Mouse (Mus musculus) spleen, postnatal 0 days (tissue): Measurements from ENCODE around the gene Tcirg1. TPM values are rescaled to one million over a fixed set of nuclear protein-coding genes. Genes with fewer than 3 reads are reported as not detected.

Experiments used
- polyA plus RNA-seq: library from polyadenylated mRNA; unstranded; fragments of >200 nt; fragmentation: Nextera tagmentation; extraction: Ambion mirVana; gene quantifications from 2 replicates; pipeline ENCODE4 v1.2.1, GENCODE M21; 2015

Gene Tcirg1
- polyA plus RNA-seq, result 23.3 and 40.3 TPM in 2 replicates

DNA sequence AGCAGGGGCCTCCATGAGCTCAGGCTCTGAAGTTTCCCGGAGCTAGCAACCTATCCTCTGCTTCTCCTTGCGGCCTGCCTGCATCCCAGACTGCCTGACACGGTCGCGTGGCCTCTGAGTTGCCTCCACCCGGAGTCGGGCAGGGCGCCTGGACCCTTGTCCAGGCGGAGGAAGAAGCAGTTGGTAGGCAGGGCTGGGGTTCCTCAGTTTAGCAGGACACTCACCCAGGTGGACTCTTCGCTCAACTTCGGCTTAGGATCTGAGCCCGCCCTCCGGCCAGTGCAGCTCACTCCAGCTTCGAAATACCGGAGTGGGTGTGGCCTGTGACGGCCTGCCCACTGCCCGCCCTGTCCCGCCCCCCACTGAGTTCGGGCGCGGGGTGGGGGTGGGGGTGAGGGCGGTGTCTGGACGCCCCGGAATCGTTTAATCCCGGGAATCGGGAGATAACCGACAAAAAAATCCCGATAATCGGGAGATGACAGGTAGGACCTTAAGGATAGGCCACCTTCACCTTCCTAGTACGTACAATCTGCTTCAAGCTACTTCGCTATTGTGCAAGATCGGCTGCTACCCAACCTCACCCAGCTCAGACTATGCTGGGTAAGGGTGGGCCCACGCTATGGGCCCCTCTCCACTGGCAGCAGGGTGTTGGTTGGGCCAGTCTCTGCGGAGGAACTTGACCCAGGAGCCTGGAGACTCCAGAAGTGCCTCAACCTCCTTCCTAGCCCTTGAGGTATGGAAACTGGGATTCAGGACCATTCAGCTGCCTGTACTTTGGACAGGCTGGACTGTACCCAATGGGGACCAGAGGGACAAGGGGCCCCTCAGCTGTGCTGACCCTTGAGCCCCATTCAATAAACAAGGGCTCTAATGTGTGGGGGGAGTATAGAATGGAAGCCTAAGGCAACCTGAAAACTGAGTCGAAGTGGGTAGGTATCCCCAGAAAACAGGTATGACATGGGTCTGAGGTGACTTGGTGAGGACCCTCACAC lies at the start of gene Tcirg1:
Gene Tcirg1 (minus strand): TSS at position 339 of the 992 bp plus-strand sequence.

DNA sequence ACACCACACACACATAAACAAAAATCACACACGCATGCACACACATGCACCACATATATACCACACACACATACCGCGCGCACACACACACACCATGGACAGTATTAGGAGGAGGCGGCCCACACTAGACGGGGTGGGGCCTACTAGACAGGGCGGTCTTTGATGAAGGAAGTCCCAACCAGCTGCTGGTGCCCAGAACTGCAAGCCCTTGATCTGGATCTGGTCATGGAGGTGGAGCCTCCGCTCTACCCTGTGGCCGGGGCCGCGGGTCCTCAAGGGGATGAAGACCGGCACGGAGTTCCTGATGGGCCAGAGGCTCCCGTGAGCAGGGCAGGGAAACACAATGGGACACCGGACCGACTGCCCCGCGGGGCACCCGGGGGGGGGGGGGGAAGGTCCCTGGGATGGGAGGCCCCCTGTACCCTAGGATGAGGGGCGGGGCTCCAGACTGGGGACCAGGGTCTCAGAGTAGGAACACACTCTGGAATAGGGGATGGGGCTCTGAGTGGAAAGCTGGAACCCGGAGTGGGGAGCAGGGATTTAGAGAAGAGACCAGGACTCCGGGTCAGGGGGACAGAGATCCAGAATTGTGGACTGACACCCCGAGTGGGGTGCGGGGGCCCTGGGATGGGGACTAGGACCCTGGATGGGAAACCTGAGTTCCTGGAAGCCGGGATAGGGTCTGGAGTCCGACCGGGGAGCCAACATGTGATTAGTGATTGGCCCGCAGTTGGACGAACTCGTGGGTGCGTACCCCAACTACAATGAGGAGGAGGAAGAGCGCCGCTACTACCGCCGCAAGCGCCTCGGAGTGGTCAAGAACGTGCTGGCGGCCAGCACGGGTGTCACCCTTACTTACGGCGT lies 28.3 kb upstream of the Tcirg1 start, which contains the start of gene Unc93b1:
Gene Unc93b1 (plus strand): TSS at position 155 of the 864 bp plus-strand sequence.

DNA sequence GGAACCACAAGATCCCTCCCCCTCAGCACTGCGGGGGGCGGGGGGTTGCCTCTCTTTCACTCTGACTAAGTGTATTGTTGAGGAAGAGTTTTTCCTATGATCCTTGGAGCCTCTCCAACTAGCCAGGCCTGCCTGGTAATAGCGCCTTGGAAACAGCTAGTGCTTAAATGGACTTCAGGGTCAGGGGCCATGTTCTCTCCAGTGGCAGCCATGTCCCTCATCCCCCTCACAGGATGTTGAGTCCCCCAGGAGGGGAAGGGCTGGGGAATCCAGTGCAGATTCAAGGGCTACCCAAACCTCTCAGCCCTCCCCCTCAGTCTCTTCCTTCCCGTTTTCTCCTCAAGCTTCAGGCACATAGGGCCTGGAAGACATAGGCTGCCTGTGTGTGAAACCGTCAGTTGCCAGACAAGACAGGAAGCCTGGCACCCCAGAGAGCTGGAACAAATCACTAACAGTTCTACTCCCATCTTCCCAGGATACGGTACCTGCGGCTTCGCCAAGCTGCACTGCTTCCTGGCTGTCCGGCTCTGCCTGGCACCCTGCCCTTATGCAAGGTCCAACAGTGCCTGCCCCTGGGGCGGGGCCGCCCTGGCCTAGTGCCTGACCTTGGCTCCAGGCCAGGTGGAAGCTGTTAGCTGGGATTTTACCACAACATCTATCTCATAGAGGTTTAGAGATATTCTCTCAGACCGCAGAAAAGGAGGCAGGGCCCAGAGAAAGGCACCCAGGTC lies 22.4 kb upstream of the Tcirg1 start, which contains the start of gene Aldh3b1:
Gene Aldh3b1 (minus strand): TSS at position 598 of the 731 bp plus-strand sequence.

DNA sequence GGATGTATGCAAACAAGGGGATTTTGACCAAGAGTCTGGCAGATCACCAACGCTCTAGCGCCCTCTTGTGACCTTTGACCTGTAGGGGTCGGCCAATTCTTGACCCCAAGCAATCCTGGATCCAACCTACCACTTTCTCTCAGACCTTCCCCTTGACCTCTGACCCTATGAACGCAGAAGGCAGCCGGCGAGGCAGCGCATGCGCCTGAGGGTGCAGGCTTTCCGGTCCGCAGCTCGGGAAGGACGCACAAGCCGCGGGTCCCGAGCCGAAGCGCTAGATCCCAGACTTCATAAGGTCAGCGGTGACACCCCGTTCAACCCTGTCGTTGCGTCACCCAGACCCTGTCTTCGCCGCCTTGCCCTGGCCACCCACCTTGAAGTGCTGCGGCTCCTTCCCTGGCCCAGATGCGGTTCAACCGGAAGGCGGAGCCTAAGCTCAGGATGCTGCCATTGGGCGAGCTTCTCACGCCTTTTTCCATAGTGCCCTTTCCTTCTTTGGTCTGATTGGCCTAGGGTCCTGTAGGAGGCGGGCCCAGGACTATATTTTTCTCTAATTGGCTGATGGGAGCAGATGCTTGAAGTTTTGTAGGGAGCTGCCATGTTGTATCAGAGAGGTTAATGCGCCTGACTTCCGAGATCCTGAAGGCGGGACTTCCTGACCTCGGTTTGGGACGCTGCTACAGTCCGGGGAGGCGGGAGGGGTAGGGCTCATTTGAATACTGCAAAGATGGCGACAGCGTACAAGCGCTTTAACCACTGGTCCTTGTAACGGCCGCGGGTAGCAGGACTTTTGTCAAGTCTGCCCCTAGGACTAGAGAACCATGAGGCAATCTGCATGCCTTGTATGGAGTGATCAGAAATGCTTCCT lies 5.6 kb upstream of the Tcirg1 start, which contains the start of gene Ndufs8:
Gene Ndufs8 (minus strand): TSS at position 438 of the 868 bp plus-strand sequence.

DNA sequence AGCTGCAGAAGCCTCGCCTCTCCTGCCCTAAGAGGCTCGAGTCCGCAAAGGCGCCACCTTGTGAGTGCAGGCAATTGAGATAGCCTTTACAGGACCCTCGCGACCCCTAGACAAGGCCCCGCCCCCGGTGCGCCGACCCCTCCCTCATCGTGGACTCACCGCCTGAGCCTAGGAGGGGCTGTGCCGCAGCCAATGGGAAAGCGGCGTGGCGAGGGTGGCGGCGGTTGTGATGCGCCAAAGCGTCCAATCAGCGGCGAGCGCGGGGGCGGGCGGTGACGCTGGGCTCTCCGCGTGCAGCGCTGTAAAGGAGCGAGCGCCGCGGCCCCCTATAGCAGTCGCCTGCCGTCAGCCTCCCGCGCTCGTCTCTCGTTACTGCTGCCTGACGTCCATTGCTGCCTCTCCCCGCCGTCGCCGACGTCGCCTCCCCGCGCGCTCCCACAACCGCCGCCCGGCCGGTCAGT lies 55.4 kb downstream of the Tcirg1 start, which contains the start of gene Chka:
Gene Chka (plus strand): TSS at position 272 of the 461 bp plus-strand sequence.

Other genes with a start within 250 kb of the Tcirg1 start
- gene Lrp5, start 220.6 kb downstream of the Tcirg1 start, polyA plus RNA-seq, result 1.6 and 2.3 TPM in 2 replicates
- 8.9 and 10.1 TPM in 2 replicates for gene 1810055G02Rik, start 198.8 kb downstream of the Tcirg1 start, polyA plus RNA-seq
- 9.7 and 11.8 TPM in 2 replicates for gene Kmt5b, start 139.7 kb downstream of the Tcirg1 start, polyA plus RNA-seq
- gene Chka, start 55.4 kb downstream of the Tcirg1 start, polyA plus RNA-seq, result 11.0 and 14.0 TPM in 2 replicates
- gene Ndufs8, start 5.6 kb upstream of the Tcirg1 start, polyA plus RNA-seq, result 167 and 176 TPM in 2 replicates
- gene Aldh3b1, start 22.7 kb upstream of the Tcirg1 start, polyA plus RNA-seq, result 12.5 and 18.9 TPM in 2 replicates
- 48.2 and 70.6 TPM in 2 replicates for gene Unc93b1, start 28.1 kb upstream of the Tcirg1 start, polyA plus RNA-seq
- 0.08 and 0.15 TPM in 2 replicates for gene Aldh3b3, start 51.5 kb upstream of the Tcirg1 start, polyA plus RNA-seq
- gene Aldh3b2, start 65.2 kb upstream of the Tcirg1 start, polyA plus RNA-seq, result 0.45 and 0.91 TPM in 2 replicates
- 7.9 and 9.8 TPM in 2 replicates for gene Acy3, start 79.4 kb upstream of the Tcirg1 start, polyA plus RNA-seq
- 0.06 TPM in 1 of 2 replicates, not detected in the other for gene Tbx10, start 85.6 kb upstream of the Tcirg1 start, polyA plus RNA-seq
- 20.8 and 22.9 TPM in 2 replicates for gene Nudt8, start 93.4 kb upstream of the Tcirg1 start, polyA plus RNA-seq
- gene Gm49405, start 93.5 kb upstream of the Tcirg1 start, polyA plus RNA-seq, result 0.71 and 0.87 TPM in 2 replicates
- gene Doc2g, start 96.2 kb upstream of the Tcirg1 start, polyA plus RNA-seq, result 1.3 and 1.6 TPM in 2 replicates
- 162 and 170 TPM in 2 replicates for gene Ndufv1, start 105.7 kb upstream of the Tcirg1 start, polyA plus RNA-seq
- gene Gstp1, start 130.9 kb upstream of the Tcirg1 start, polyA plus RNA-seq, result 309 and 335 TPM in 2 replicates
- gene Gstp2, start 138.9 kb upstream of the Tcirg1 start, polyA plus RNA-seq, result 7.4 and 12.0 TPM in 2 replicates
- 30.1 and 31.1 TPM in 2 replicates for gene Gstp3, start 152.4 kb upstream of the Tcirg1 start, polyA plus RNA-seq
- 0.19 TPM in 1 of 2 replicates, not detected in the other for gene Cabp2, start 174.4 kb upstream of the Tcirg1 start, polyA plus RNA-seq
- 172 and 193 TPM in 2 replicates for gene Cdk2ap2, start 190.0 kb upstream of the Tcirg1 start, polyA plus RNA-seq
- 16.6 and 22.5 TPM in 2 replicates for gene Pitpnm1, start 192.9 kb upstream of the Tcirg1 start, polyA plus RNA-seq
- gene Aip, start 218.7 kb upstream of the Tcirg1 start, polyA plus RNA-seq, result 46.8 and 51.7 TPM in 2 replicates
- gene Gpr152, start 232.7 kb upstream of the Tcirg1 start, polyA plus RNA-seq, result not detected in 2 replicates
- gene Cabp4, start 236.9 kb upstream of the Tcirg1 start, polyA plus RNA-seq, result 0.34 and 0.51 TPM in 2 replicates
- 83.9 and 109 TPM in 2 replicates for gene Coro1b, start 241.5 kb upstream of the Tcirg1 start, polyA plus RNA-seq
- gene Ptprcap, start 246.5 kb upstream of the Tcirg1 start, polyA plus RNA-seq, result 54.1 and 74.8 TPM in 2 replicates